19 mouse cellular contexts compared by ENCODE assay signal in genomic region chr1:57218616-57219015, GRCm38 (mm10).
DNase-seq lines count a peak whose midpoint lies in the region; ATAC-seq and TF ChIP-seq lines count a peak whose summit lies in the region.
"Had no signal": no experiment of that assay in that cellular context is flagged by ENCODE, and none has a peak within 500 bp of the region (broad histone marks: within the 10 kb centered on the region; RNA-seq: fewer than 3 reads in every experiment).

No protein-coding gene starts in this region.

- no peaks in the 10 kb centered on the region for H3K9me3 ChIP-seq in hindbrain, embryonic 10.5 days
- no peaks in the 10 kb centered on the region for H3K9me3 ChIP-seq in hindbrain, embryonic 16.5 days (ENCODE audit: control insufficient read depth, low read length)
- H3K9me3 ChIP-seq in forebrain, embryonic 16.5 days (ENCODE audit: control insufficient read depth, low read length) = no peaks in the 10 kb centered on the region
- H3K9me3 ChIP-seq in midbrain, embryonic 14.5 days (ENCODE audit: control insufficient read depth, low read length) = no peaks in the 10 kb centered on the region
- H3K9me3 ChIP-seq: embryonic facial prominence, embryonic 15.5 days; heart, embryonic 13.5 days had no signal

- no peak; the same call in 1 of the 2 replicates for ATAC-seq in hindbrain, embryonic 16.5 days
- ATAC-seq in forebrain, embryonic 16.5 days = peak; percentile 61
- ATAC-seq in midbrain, embryonic 14.5 days (ENCODE audit: low FRiP score, low TSS enrichment) = peak; percentile 44; the same call in 1 of the 2 replicates
- ATAC-seq in granulocyte monocyte progenitor cell, adult 5-6 weeks (replicated peaks; ENCODE audit: poor library complexity, severe bottlenecking) = no peak
- ATAC-seq: Patski had no signal

- TF ChIP-seq POLR2A in brain, embryonic 14.5 days (IDR thresholded peaks at IDR 0.05; ENCODE audit: borderline replicate concordance, extremely low read depth, insufficient read depth, insufficient read length, poor library complexity, severe bottlenecking) = no peak

- no peak overlapping the region for H3K4me2 ChIP-seq in hindbrain, embryonic 16.5 days (ENCODE audit: low read length)
- no peak overlapping the region for H3K4me2 ChIP-seq in forebrain, embryonic 16.5 days (ENCODE audit: low read length)
- no peak overlapping the region for H3K4me2 ChIP-seq in midbrain, embryonic 14.5 days (ENCODE audit: low read length)
- H3K4me2 ChIP-seq: embryonic facial prominence, embryonic 15.5 days; heart, embryonic 13.5 days had no signal

- no peak for TF ChIP-seq CTCF in brain, embryonic 14.5 days (IDR thresholded peaks at IDR 0.05; ENCODE audit: borderline replicate concordance, extremely low read depth, insufficient read depth, insufficient read length)

- H3K9ac ChIP-seq in hindbrain, embryonic 16.5 days (ENCODE audit: low read depth, low read length) = no peak overlapping the region
- H3K9ac ChIP-seq in forebrain, embryonic 16.5 days (replicated peaks; ENCODE audit: low read depth, low read length) = no peak overlapping the region
- H3K9ac ChIP-seq in midbrain, embryonic 14.5 days (replicated peaks; ENCODE audit: low read length) = no peak overlapping the region
- H3K9ac ChIP-seq: embryonic facial prominence, embryonic 15.5 days; heart, embryonic 13.5 days had no signal

- 48% methylated on average over 3 of the region's 3 CpGs for WGBS in hindbrain, embryonic 10.5 days
- 23% methylated on average over 3 of the region's 3 CpGs for WGBS in hindbrain, embryonic 16.5 days
- 14% methylated on average over 3 of the region's 3 CpGs for WGBS in forebrain, embryonic 16.5 days
- WGBS in midbrain, embryonic 14.5 days = 30% methylated on average over 3 of the region's 3 CpGs

- H3K27ac ChIP-seq in hindbrain, embryonic 10.5 days = peak overlapping the region; percentile 80
- H3K27ac ChIP-seq in hindbrain, embryonic 16.5 days (ENCODE audit: low read depth, low read length) = no peak overlapping the region
- H3K27ac ChIP-seq in forebrain, embryonic 16.5 days (ENCODE audit: low read length) = peak overlapping the region; percentile 34
- no peak overlapping the region for H3K27ac ChIP-seq in midbrain, embryonic 14.5 days (replicated peaks; ENCODE audit: low read depth, low read length)
- H3K27ac ChIP-seq: embryonic facial prominence, embryonic 15.5 days; heart, embryonic 13.5 days had no signal

- no peaks in the 10 kb centered on the region for H3K36me3 ChIP-seq in hindbrain, embryonic 10.5 days
- H3K36me3 ChIP-seq in hindbrain, embryonic 16.5 days (ENCODE audit: control insufficient read depth, insufficient read depth, low read length) = no peaks in the 10 kb centered on the region
- no peaks in the 10 kb centered on the region for H3K36me3 ChIP-seq in forebrain, embryonic 16.5 days (ENCODE audit: control insufficient read depth, insufficient read depth)
- H3K36me3 ChIP-seq in midbrain, embryonic 14.5 days (ENCODE audit: control insufficient read depth, insufficient read depth, low read length) = no peaks in the 10 kb centered on the region
- H3K36me3 ChIP-seq: embryonic facial prominence, embryonic 15.5 days; heart, embryonic 13.5 days had no signal

- peaks cover 25% of the 10 kb centered on the region for H3K4me1 ChIP-seq in hindbrain, embryonic 10.5 days (replicated peaks)
- H3K4me1 ChIP-seq in hindbrain, embryonic 16.5 days (ENCODE audit: control insufficient read depth, insufficient read depth, low read depth, low read length) = peaks cover 7% of the 10 kb centered on the region
- peaks cover 16% of the 10 kb centered on the region for H3K4me1 ChIP-seq in forebrain, embryonic 16.5 days (replicated peaks; ENCODE audit: control insufficient read depth, insufficient read depth, low read length)
- peaks cover 10% of the 10 kb centered on the region for H3K4me1 ChIP-seq in midbrain, embryonic 14.5 days (ENCODE audit: control insufficient read depth, insufficient read depth, low read length)

- no peaks in the 10 kb centered on the region; the same call in 1 of the 2 replicates for H3K27me3 ChIP-seq in hindbrain, embryonic 10.5 days (ENCODE audit: insufficient read depth, poor library complexity, severe bottlenecking)
- H3K27me3 ChIP-seq in hindbrain, embryonic 16.5 days (replicated peaks; ENCODE audit: control insufficient read depth, insufficient read depth, low read length) = no peaks in the 10 kb centered on the region
- no peaks in the 10 kb centered on the region for H3K27me3 ChIP-seq in forebrain, embryonic 16.5 days (replicated peaks; ENCODE audit: control insufficient read depth, insufficient read depth, low read length)
- H3K27me3 ChIP-seq in midbrain, embryonic 14.5 days (ENCODE audit: control insufficient read depth, insufficient read depth, low read length) = no peaks in the 10 kb centered on the region
- H3K27me3 ChIP-seq: embryonic facial prominence, embryonic 15.5 days; heart, embryonic 13.5 days had no signal

- DNase-seq in hindbrain, embryonic 10.5 days (ENCODE audit: low spot score) = peak; percentile 24
- peak; percentile 57 for DNase-seq in brain, embryonic 14.5 days (ENCODE audit: low read depth)
- DNase-seq in midbrain, embryonic 14.5 days = no peak
- no peak for DNase-seq in left cerebral cortex, adult 9 months (ENCODE audit: low spot score in 2 of 2)
- DNase-seq in adrenal gland, postnatal 14 days = no peak
- DNase-seq: cerebellum, adult 11 months; gastrocnemius, postnatal 36 days; kidney, adult 9 months; kidney, postnatal 4 days; liver; lung, adult 18-20 months; lung, postnatal 36 days; thymus, postnatal 4 days had no signal

- no peak overlapping the region for H3K4me3 ChIP-seq in hindbrain, embryonic 10.5 days
- H3K4me3 ChIP-seq in hindbrain, embryonic 16.5 days (ENCODE audit: low read length) = no peak overlapping the region
- no peak overlapping the region for H3K4me3 ChIP-seq in forebrain, embryonic 16.5 days (replicated peaks; ENCODE audit: low read length)
- no peak overlapping the region for H3K4me3 ChIP-seq in midbrain, embryonic 14.5 days (replicated peaks; ENCODE audit: low read depth, low read length)
- H3K4me3 ChIP-seq: embryonic facial prominence, embryonic 15.5 days; heart, embryonic 13.5 days had no signal

Comparison
In these comparisons a context has a peak if more than half of its experiments do, and no peak if none do; other contexts are left out.
1. H3K27ac ChIP-seq: peak in hindbrain, embryonic 10.5 days (single experiment) and forebrain, embryonic 16.5 days (single experiment); none in hindbrain, embryonic 16.5 days (single experiment) and midbrain, embryonic 14.5 days (single experiment).
2. DNase-seq: peak in hindbrain, embryonic 10.5 days (single experiment) and brain, embryonic 14.5 days (single experiment); none in midbrain, embryonic 14.5 days (single experiment), left cerebral cortex, adult 9 months (0 of 2) and adrenal gland, postnatal 14 days (single experiment).
3. ATAC-seq: peak in forebrain, embryonic 16.5 days (single experiment) and midbrain, embryonic 14.5 days (single experiment); none in hindbrain, embryonic 16.5 days (single experiment) and granulocyte monocyte progenitor cell, adult 5-6 weeks (single experiment).